Mouse (Mus musculus) hematopoietic stem cell, adult 5-6 weeks (primary cell): ENCODE measurements around the gene Ggnbp2. TPM values are rescaled to one million over a fixed set of nuclear protein-coding genes. Genes with fewer than 3 reads are reported as not detected.

ENCODE experiments used
- ATAC-seq, 2 experiments: fragments of 125-278 bp in 1 of 2; replicated peaks in 1 of 2; 2 replicates each; pipeline ENCODE4 v1.8.0; 2016 to 2017; ENCODE audit warnings: inconsistent platforms in 2 of 2, mild to moderate bottlenecking in 2 of 2, moderate number of reproducible peaks in 2 of 2, low read depth in 1 of 2, moderate TSS enrichment in 1 of 2; ENCODE audit not compliant: low FRiP score in 2 of 2, poor library complexity in 2 of 2, severe bottlenecking in 2 of 2, insufficient read depth in 1 of 2, low TSS enrichment in 1 of 2
- total RNA-seq: library from RNA; stranded (forward); fragments of 172-1452, 232-1000 nt; gene quantifications from 2 replicates; pipeline ENCODE4 v1.2.3, GENCODE M21; 2017

Gene Ggnbp2
- total RNA-seq, 1 experiment from 2014 or later, result 163 TPM

GRCm38 (mm10) chr11:84797627-84798353 lies 72.8 kb downstream of the Ggnbp2 start:
- ATAC-seq, result peak; percentile 59 to 80

GRCm38 (mm10) chr11:84797026-84797425 lies 73.6 kb downstream of the Ggnbp2 start:
- ATAC-seq, result no peak

DNA sequence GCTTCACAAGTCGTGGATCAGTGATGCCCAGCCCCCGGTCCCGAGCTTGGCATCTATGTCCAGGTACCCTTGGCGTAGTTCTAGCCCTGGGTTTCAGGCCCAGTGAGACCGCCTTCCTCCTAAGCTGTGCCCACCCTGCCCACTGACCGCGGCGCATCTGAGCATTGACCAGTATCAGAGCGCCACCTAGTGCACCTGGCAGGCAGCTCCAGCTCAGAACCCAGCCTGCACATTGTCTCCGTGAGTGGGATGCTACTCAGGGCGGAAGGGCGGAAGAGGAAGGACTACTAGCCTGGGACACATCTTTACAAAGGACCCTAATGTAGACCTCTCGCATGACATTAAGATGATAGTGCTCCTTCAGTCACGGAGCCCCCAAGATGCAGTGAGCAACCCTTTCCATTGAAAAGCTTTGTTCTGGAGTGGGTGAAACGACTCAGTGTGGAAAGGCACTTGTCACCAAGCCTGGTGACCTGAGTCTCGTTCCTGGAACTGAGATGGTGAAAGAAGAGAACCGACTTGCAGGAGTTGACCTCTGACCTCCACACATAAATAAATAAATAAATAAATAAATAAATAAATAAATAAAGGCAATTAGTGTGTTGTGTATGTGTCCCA lies 76.0 kb downstream of the Ggnbp2 start:
- ATAC-seq, result peak; percentile 56 to 76; a peak in 3 of 4 replicates

GRCm38 (mm10) chr11:84793545-84793944 lies 77.1 kb downstream of the Ggnbp2 start:
- ATAC-seq, result no peak

- ATAC-seq, result no peak
Observed at GRCm38 (mm10) chr11:84790383-84790782, 80.2 kb downstream of the Ggnbp2 start.

Other genes with a start within 250 kb of the Ggnbp2 start
- 9.5 and 21.7 TPM in 2 replicates for gene Mrm1, start 51.3 kb downstream of the Ggnbp2 start, total RNA-seq
- gene Dhrs11, start 41.8 kb downstream of the Ggnbp2 start, total RNA-seq, result 21.3 and 22.0 TPM in 2 replicates
- gene Myo19, start 9.3 kb upstream of the Ggnbp2 start, total RNA-seq, result 1.8 and 4.1 TPM in 2 replicates
- 6.3 and 6.5 TPM in 2 replicates for gene Pigw, start 9.5 kb upstream of the Ggnbp2 start, total RNA-seq
- gene Znhit3, start 45.5 kb upstream of the Ggnbp2 start, total RNA-seq, result 26.1 and 41.6 TPM in 2 replicates
- not detected in 2 replicates for gene Car4, start 87.0 kb upstream of the Ggnbp2 start, total RNA-seq